Mouse (Mus musculus): ENCODE results near the gene Mtus2.

DNA sequence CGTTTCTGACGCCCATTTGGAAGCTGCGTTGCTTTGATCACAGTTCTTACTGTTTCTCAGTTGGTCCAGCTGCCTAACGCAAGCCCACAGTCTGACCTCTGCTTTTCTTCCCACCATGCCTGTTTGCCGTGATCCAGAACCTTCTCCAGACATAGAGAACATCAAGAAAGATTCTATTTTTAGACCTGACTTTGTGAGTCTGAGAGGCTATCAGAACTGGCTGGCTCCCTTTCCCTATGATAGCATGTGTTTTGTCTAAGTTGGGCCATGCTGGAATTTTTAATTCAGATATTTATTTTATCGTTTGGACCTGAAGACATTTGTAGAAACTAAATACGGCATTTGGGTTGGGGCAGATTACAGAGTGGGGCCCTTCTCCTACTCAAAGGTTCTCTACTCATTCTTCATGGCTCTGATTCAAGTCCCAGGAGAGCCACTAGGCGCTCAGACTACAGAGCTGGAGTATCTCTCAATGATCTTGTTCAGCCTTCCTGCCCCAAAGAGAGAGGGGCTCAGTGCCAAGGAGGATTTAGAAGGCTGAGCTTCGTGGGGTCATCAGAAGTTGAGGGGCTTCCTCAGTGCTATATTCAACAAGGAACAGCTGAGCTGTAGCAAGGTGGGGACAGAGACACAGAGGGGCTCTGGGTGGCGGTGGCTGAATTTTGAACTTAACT lies 174.5 kb downstream of the Mtus2 start:
- no peak for TF ChIP-seq CTCF (IDR thresholded peaks at IDR 0.05; ENCODE audit: extremely low read depth, insufficient read depth, insufficient read length, insufficient replicate concordance)
- TF ChIP-seq POLR2A (IDR thresholded peaks at IDR 0.05; ENCODE audit: low read depth, low read length), result no peak
